Mouse (Mus musculus) right cerebral cortex, adult 18-20 months (tissue): ENCODE measurements around the gene Setd2.

ENCODE experiments used
- DNase-seq: peaks from one replicate; pipeline ENCODE4 v3.0.0; 2022; ENCODE audit warnings: mixed read lengths

Gene Setd2

DNA sequence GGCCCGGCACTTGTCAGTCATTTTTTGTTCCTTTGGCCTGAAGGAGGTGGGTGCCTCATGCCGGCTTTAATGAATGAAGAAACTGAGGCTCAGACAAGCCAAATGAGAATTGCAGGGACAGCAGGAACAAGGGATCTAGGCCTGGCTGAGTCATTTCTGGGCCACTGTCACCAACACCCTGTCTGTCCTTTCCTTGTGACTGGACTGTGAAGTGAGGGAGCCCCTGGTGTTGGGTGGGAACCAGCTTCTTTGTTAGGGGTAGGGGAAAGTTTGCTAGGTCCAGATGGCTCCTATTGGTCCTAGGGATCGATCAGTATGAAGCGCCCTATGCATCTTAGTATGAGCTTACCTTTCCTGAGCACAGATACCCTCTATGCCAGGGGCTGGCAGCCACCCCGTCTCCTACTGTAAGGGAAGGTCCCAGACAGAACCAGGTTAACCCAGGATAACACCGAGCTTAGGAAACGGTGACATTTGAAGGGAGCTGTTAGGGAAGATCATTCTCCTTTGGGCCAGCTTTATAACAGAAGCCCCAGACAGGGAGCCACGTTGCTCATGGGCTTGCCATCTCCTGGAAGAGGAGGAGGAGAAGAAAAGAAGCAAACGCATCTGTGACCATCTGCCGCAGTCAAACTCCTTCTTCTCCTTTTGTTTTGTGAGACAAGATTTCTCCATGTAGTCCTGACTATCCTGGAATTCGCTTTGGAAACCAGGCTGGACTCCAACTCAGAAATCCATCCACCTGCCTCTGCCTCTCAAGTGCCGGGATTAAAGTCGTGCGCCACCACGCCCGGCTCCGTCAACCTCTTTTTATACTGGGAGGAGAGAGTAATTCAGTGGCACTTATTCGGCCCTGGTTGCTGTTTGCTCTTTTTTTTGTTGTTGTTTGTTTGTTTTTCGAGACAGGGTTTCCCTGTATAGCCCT is 122.6 kb downstream of the Setd2 start:
- DNase-seq = no peak

DNA sequence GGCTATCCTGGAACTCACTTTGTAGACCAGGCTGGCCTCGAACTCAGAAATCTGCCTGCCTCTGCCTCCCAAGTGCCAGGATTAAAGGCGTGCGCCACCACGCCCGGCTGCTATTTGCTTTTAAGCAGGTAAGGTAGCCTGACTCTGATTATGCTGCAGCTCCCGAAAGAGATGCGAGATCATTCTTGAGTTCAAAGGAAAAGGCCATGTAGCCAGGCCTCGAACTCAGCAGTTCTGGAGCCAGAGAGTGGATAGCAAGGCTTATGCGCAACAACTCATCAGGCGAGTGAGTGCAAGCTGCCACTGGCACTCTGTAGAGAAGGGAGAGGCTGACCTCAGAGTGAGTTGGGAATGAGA is 123.2 kb downstream of the Setd2 start:
- no peak for DNase-seq

DNA sequence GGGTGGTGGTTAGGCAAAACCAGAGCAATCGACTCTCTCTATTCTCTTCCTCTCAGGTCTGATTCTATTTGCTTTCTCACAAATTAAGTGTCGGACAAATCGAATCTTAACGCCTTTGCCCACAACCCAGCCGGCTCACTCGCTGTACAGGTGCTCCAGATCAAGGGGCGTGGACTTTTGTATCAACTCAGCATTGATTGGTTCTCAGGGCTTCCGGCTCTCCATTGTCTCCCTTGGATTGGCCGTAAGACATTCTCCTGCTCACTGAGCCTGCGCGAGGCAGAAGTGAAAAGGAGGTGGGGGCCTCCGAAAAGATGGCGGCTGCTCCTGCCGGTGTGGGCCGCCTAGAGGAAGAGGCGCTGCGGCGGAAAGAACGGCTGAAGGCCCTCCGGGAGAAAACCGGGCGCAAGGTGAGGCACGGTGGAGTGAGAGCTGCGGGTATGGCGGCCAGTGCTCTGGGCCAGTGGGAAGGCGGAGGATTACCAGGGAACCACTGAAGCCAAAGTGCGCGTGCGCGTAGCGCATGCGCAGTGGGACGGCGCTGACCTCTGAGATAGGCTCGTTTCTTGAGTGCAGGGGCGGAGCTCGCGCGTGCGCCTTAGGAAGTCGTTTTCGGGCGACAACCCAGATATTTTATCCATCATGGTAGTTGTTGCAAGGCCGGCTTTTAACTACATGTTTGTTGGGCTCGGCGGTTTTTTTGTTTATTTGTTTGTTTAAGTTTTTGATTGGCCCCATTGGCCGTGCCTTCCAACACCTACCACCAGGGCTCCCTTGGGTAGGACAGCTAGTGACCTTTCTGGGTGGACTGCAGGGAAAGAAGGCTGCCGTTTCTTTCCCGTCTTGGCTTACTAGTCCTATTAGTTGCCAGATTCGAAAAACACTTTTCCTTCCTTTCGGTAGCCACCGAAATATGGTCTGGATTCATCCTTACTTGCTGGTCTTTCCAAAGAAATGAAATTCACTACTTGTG is 124.1 kb downstream of the Setd2 start, which contains the start of gene Ccdc12:
Gene Ccdc12 (plus strand): TSS at position 255 of the 973 bp plus-strand sequence.
- peak; percentile 96 for DNase-seq

DNA sequence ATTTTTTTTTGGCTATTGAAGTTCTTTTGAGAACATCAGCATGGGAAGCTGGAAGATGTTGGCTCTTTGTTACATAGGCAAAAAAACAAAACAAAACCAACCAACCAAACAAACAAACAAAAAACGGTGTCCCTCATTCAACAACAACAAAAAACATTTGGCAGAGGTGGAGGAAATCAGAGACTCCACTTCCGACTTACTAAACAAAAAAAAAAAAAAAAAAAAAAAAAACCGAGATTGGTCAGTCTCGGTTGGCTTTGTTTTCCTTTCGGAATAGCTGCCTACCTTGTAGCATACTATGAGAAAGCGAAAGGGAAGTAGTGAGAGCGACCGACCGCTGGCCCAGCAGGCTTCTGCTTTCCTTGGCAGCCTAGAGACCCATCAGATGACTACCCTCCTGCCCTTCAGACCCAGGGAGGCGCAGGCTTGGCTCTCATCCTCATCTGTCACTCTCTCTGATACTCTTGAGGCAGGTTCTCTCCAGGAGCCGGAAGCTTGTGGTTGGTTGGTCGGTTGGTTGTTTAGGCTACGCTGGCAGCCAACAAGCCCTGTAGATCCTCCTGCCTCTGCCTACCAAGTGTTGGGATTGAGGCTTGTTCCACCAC is 125.2 kb downstream of the Setd2 start:
- no peak for DNase-seq

DNA sequence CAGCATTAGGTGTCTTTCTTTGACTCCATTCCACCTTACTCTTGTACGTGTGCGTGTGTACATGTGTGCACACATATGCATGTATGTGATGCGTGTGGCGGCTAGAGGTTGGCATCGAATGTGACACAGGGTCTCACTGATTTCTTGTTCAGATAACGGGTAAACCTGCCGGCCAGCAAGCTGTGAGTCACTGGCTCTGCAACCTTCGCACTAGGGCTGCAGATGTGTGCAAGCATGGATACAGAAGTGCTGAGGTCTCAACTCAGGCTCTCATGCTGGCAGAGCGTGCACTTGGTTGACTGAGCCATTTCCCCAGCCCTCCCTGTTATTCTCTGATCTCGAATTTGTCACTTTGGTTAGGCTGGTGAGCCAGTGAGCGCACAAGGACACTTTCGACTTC is 127.1 kb downstream of the Setd2 start:
- DNase-seq = no peak

DNA sequence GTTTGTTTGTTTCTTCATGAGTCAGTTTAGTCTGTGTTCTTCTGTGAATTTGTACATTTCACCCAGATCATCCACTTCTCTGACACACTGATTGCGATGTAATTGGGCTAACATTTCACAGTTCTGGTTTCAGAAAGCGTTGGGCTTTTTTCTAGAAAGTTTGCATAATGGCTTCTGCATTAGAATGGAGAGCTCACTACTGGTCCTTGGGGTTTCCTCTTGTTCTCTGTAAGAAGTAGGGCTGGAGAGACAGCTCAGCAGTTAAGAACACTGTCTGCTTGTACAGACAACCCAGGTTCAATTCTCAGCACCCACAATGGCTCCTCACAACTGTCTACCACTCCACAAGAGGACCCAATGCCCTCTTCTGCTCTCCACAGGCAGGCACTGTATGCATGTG is 127.8 kb downstream of the Setd2 start:
- no peak for DNase-seq

DNA sequence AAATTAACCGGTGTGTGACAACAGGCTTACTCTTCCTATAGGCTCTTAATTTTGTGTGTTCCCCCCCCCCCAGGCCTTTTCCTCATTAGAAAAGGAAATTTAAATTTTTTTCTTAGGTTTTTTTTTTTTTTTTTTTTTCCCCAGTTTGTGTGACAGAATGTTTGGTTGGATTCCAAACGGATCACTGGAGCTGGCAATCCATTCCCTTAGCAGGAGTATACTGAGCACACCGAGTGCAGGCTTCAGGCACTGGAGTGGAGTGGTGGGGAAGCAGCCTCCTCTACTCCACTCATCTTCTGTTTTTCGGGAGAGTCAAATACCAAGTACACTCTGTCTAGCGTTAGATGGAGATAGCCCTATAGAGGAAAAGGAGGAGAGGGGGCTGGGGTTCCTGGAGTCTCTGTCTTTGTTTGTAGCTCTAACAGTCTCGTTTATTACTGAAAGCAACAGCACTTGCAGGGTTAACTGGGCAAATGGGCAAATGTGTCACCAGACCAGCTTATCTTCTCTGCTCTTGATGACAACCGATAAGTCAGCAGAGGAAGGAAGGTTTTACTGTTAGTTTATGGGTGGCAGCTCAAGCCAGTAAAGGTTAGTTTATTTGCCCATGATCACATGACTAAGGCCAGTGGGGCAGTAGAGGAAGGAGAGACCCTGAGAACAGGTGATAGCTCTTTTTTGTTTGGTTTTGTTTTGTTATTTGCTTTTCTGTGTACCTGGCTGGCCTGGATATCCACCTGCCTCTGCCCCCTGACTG is 128.6 kb downstream of the Setd2 start:
- DNase-seq = no peak

DNA sequence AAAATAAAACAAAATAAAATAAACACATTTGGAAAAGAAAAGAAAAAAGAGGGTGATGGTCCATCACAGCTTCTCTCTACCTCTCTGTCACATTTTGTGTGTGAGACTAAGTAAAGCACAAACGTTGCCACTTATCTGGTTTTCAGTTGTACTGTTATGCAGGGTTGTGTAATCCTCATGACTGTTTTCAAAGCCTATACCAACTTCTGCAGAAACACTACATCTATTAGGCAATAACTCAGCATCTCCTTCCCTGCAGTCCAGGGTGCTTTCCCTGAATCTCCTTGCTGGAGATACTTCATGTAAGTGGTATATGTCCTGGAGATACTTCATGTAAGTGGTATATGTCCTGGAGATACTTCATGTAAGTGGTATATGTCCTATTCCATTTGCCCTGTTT is 130.4 kb downstream of the Setd2 start:
- DNase-seq = no peak

DNA sequence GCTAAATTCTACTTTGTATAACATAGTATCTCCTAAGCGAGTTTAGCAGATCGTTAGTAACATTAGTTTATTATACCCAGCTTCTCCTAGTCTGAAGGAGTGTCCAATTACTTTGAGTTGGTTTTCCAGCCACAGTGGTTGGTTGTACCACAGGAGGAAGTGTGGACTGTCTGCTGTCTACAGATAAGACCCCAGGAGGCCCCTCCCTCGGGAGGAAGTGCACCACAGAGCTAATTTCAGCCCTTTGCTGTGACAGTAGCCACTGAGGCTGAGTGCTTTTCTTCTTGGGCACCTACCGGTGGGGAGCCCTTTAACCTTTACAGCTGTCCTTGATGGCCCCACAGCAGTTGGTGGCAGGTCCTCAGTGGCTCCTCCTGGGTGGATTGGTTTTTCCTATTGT is 133.5 kb downstream of the Setd2 start:
- DNase-seq = no peak

DNA sequence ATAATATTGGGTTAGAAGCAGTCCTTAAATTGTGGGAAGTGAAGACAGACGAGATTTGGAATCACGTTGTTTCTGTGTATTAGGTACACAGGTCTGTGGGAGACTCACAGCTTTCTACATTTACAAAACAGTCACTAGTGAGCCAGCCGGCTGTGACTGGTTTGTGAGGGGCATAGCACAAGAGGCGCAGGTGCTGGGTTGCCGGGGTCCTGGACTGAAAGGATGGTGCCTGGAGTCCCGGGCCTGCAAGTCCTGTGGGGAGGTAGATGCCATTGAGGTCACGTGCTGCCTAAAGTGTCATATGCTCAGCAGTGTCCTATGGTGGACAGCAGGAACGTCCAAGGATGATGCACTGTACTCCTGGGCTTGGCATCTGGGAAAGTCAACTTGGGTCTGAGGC is 134.0 kb downstream of the Setd2 start:
- DNase-seq = no peak

DNA sequence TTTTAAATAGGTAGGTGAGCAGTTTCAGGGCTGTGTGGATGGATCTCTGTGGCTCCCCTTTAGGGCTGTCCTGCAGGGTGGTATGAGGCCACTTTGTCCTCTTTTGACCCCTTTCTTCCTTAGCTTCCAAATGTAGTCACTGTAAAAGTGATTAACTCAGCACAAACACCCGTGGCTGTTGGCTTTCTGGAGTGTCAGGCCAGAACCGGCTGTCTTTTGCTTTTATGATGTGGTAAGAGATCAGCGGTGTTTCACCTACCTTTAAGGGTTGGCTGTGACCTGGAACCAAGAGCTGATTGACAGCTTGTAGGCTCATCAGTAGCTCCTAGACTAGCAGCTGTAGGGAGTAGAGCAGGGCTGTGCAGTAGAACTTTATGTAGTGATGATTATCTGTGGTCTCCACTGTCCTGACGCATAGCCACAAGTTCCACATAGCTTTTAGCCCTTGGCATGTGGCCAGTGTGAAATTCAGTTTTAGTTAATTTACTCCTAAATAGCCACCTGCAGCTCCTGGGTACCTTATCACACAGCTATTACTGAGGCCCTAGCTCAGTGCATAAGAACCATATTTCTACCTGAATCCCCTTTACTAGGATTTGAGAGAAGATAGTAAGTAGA is 134.9 kb downstream of the Setd2 start:
- DNase-seq = no peak
